Mouse (Mus musculus) midbrain, embryonic 11.5 days (tissue): ENCODE measurements around the gene Arxes1. TPM values are rescaled to one million over a fixed set of nuclear protein-coding genes. Genes with fewer than 3 reads are reported as not detected.
"Not testable (repeated sequence)": the region's sequence is repeated elsewhere in the genome, so short reads cannot be mapped to it uniquely, and the experiment has no call there.

Source experiments
- ATAC-seq: fragments of 200-750 bp; cut with Nextera tagmentation; 2 replicates; pipeline ENCODE4 v1.8.0; 2017; ENCODE audit warnings: moderate TSS enrichment, moderate library complexity; ENCODE audit not compliant: low FRiP score
- DNase-seq: peaks from one replicate; pipeline ENCODE4 v3.0.0; 2015; ENCODE audit warnings: low spot score; ENCODE audit errors: missing footprints
- H3K27ac ChIP-seq: fragments of 300-500 bp; sonication (generic); 2 replicates; pipeline ENCODE4 v1.5.1; 2014; ENCODE audit warnings: low read depth, low read length
- H3K27me3 ChIP-seq: fragments of 300-500 bp; sonication (generic); 2 replicates; pipeline ENCODE4 v1.6.1; 2014; ENCODE audit warnings: mild to moderate bottlenecking, low read length, moderate library complexity, mixed read lengths; ENCODE audit not compliant: control insufficient read depth, insufficient read depth
- H3K36me3 ChIP-seq: fragments of 300-500 bp; sonication (generic); 2 replicates; pipeline ENCODE4 v1.6.1; 2014; ENCODE audit warnings: mild to moderate bottlenecking, low read length, moderate library complexity, mixed read lengths; ENCODE audit not compliant: control insufficient read depth, insufficient read depth
- H3K4me1 ChIP-seq: fragments of 300-500 bp; sonication (generic); 2 replicates; pipeline ENCODE4 v1.6.1; 2014; ENCODE audit warnings: low read length; ENCODE audit not compliant: control insufficient read depth, insufficient read depth
- H3K4me2 ChIP-seq: fragments of 300-500 bp; sonication (generic); 2 replicates; pipeline ENCODE4 v1.6.1; 2014; ENCODE audit warnings: mild to moderate bottlenecking, moderate library complexity
- H3K4me3 ChIP-seq: fragments of 300-500 bp; sonication (generic); 2 replicates; pipeline ENCODE4 v1.5.1; 2014; ENCODE audit warnings: low read depth, low read length
- H3K9ac ChIP-seq: fragments of 300-500 bp; sonication (generic); 2 replicates; pipeline ENCODE4 v1.6.1; 2014; ENCODE audit warnings: low read length
- H3K9me3 ChIP-seq: fragments of 300-500 bp; sonication (generic); 2 replicates; pipeline ENCODE4 v1.6.1; 2016; ENCODE audit warnings: low read length; ENCODE audit not compliant: control insufficient read depth
- WGBS: fragments of 180-500 bp; shearing (Covaris S2); extraction: QIAGEN DNeasy Blood & Tissue Kit; methylation state at CpG from one replicate; pipeline ENCODE4 v1.1.7; 2014; 5-methylcytosine and 5-hydroxymethylcytosine counted together
- polyA plus RNA-seq: library from polyadenylated mRNA; unstranded; fragments of >200 nt; fragmentation: Nextera tagmentation; extraction: Ambion mirVana; gene quantifications from 2 replicates; pipeline ENCODE4 v1.2.1, GENCODE M21; 2014

Arxes1 gene
- polyA plus RNA-seq, result 50.2 and 51.4 TPM in 2 replicates

DNA sequence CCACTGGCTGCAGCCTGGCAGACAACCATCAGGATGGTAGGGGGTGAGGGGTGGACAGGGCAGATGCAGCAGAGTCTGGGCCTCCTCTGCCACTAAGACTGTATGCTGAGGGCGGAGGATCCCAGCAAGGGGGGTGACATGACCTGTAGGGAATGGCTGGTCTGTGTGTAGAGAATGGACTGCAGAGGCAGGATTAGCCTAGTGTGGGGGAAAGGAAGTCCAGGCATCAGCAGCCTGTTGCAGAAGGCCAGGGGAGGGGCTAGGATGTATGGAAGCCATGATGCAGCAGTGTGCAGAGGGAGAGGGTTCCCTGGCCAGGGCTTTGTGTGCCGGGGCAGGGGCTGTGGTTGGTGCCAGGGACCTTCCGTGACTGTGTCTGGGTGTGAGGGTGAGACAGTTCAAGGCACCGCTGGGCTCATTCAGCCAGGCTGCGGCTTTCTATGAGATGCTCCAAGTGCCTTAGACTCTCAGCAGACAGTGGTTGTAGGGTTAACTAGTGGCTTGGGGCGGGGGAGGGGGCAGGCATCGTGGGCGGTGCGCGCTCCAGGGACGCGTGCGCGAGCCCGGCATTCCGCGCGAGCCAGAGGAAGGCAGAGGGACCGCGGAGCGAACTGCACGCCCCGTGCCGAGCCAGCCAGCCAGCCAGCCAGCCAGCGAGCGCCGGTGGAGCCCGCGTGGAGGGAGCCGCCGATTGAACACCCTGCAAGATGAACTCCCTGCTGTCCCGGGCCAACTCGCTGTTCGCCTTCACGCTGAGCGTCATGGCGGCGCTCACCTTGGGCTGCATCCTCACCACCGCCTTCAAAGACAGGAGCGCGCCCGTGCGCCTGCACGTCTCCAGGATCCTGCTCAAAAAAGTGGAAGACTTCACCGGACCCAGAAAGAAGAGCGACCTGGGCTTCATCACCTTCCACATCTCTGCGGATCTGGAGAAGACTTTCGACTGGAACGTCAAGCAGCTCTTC is at the start of gene Arxes1:
TSS of gene Arxes1 (plus strand) at position 569 of the 965 bp plus-strand sequence.
- ATAC-seq (peak; percentile 95), DNase-seq (peak; percentile 84)
- peak within 1 kb of the TSS; percentile 36 for H3K4me2 ChIP-seq
- H3K27ac ChIP-seq, H3K9ac ChIP-seq, H3K36me3 ChIP-seq, H3K27me3 ChIP-seq, H3K4me1 ChIP-seq, H3K9me3 ChIP-seq: not testable (repeated sequence)
- 22% methylated on average over 15 of the region's 49 CpGs for WGBS
- H3K4me3 ChIP-seq, result peak within 1 kb of the TSS; percentile 13; the same call in 1 of the 2 replicates

- Histone ChIP-seq H3K9ac (no peak overlapping the region), H3K4me2 (no peak overlapping the region), H3K9me3 (no peaks in the 10 kb centered on the region), H3K4me3 (no peak overlapping the region), H3K4me1 (no peaks in the 10 kb centered on the region; the same call in 1 of the 2 replicates), H3K27me3 (no peaks in the 10 kb centered on the region), H3K27ac (peak overlapping the region; percentile 16; the same call in 1 of the 2 replicates), H3K36me3 (no peaks in the 10 kb centered on the region)
- WGBS, result 55% methylated on average over 6 of the region's 6 CpGs
- ATAC-seq (peak; percentile 52; the same call in 1 of the 2 replicates), DNase-seq (no peak)
Observed at GRCm38 (mm10) chrX:135984539-135985260, 48.5 kb upstream of the Arxes1 start.

GRCm38 (mm10) chrX:135986267-135986666 is 46.9 kb upstream of the Arxes1 start:
- 85% methylated on average over 3 of the region's 3 CpGs for whole genome bisulfite sequencing
- ATAC-seq (no peak), DNase-seq (no peak)
- Histone ChIP-seq H3K27me3 (no peaks in the 10 kb centered on the region), H3K36me3 (no peaks in the 10 kb centered on the region), H3K4me3 (no peak overlapping the region), H3K4me1 (no peaks in the 10 kb centered on the region; the same call in 1 of the 2 replicates), H3K4me2 (no peak overlapping the region), H3K27ac (no peak overlapping the region), H3K9ac (no peak overlapping the region), H3K9me3 (no peaks in the 10 kb centered on the region)

DNA sequence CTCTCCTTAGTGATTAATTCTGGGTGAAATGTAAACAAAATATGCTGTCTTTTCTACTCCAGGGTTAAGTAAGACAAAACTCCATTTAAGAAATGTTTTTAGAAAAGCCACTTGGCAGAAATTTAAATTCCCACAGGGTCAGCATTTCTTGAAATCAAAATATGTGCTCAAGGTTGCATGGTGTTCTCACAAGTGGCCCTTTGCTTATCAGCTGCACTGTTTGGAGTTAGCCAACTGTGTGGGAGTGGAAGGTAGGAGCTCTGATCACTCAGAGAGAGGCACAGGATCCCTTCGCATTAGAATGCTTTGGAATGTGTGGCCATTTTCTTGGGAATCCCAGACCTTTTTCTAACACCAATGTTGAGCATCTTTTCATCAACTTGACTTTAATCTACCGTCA is 42.5 kb upstream of the Arxes1 start:
- Histone ChIP-seq H3K27ac (no peak overlapping the region), H3K4me2 (no peak overlapping the region), H3K9me3 (no peaks in the 10 kb centered on the region), H3K4me3 (no peak overlapping the region), H3K9ac (no peak overlapping the region), H3K36me3 (no peaks in the 10 kb centered on the region), H3K4me1 (no peaks in the 10 kb centered on the region), H3K27me3 (no peaks in the 10 kb centered on the region)
- ATAC-seq (no peak), DNase-seq (no peak)
- 87% methylated on average over 2 of the region's 2 CpGs for WGBS

DNA sequence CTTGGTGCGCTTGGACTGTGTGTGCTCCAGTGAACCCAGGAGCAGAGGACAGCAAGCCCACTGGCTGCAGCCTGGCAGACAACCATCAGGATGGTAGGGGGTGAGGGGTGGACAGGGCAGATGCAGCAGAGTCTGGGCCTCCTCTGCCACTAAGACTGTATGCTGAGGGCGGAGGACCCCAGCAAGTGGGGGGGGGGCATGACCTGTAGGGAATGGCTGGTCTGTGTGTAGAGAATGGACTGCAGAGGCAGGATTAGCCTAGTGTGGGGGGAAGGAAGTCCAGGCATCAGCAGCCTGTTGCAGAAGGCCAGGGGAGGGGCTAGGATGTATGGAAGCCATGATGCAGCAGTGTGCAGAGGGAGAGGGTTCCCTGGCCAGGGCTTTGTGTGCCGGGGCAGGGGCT is 40.0 kb upstream of the Arxes1 start:
- not testable (repeated sequence) for H3K4me3 ChIP-seq, H3K27ac ChIP-seq, H3K4me2 ChIP-seq, H3K9ac ChIP-seq, H3K36me3 ChIP-seq, H3K4me1 ChIP-seq, H3K27me3 ChIP-seq, H3K9me3 ChIP-seq
- ATAC-seq (peak; percentile 95), DNase-seq (peak; percentile 88)
- WGBS, result 25% methylated on average over 2 of the region's 3 CpGs

- peak; percentile 94 for ATAC-seq
- Histone ChIP-seq H3K4me2 (peak within 1 kb of the TSS; percentile 35), H3K4me3 (peak within 1 kb of the TSS; percentile 24)
- H3K4me1 ChIP-seq, H3K9ac ChIP-seq, H3K36me3 ChIP-seq, H3K27me3 ChIP-seq, H3K27ac ChIP-seq, H3K9me3 ChIP-seq, DNase-seq: not testable (repeated sequence)
- 13% methylated on average over 6 of the region's 39 CpGs for WGBS
Observed at GRCm38 (mm10) chrX:135993664-135994119, 39.5 kb upstream of the Arxes1 start, which contains the start of gene Arxes2. Arxes2 (plus strand) TSS chrX:135993824.

DNA sequence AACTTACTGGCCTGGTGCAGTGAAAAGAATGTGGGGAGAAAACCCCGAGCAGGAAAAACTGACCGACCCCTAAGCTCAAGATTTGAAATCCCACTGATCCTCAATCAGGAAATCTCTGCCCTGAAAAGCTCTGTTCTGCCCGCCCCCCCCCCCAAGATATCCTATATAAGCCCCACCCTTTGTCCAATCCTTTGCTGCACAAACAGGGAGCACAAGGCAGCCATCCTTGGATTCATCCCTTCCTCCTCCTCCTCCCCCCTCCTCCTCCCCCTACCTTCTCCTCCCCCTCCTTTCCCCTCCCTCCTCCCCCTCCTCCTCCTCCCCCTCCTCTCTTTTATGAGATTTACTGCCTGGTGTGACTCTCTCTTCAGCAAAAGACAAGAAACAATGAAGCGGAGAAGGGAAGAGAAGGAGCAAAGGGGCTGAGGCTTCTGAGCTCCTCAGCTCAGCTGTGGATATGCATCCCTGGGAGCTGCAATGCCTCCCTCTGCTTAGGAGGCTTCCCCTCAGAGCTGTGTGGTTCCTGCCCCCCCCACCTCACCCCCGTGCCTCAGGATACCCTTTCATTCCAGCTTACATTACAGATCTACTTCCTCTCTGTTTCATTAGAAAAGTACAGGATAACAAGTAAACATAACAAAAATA is 25.8 kb upstream of the Arxes1 start:
- Histone ChIP-seq H3K9ac (no peak overlapping the region), H3K4me3 (no peak overlapping the region), H3K4me1 (no peaks in the 10 kb centered on the region), H3K27me3 (no peaks in the 10 kb centered on the region), H3K4me2 (no peak overlapping the region), H3K27ac (no peak overlapping the region), H3K36me3 (no peaks in the 10 kb centered on the region), H3K9me3 (no peaks in the 10 kb centered on the region)
- 30% methylated on average over 5 of the region's 5 CpGs for WGBS
- DNase-seq (no peak), ATAC-seq (peak; percentile 74)

GRCm38 (mm10) chrX:136014392-136014791 is 18.8 kb upstream of the Arxes1 start:
- H3K9ac ChIP-seq, result no peak overlapping the region
- no peak overlapping the region for H3K4me2 ChIP-seq
- H3K4me3 ChIP-seq, result no peak overlapping the region
- no peak overlapping the region for H3K27ac ChIP-seq
- WGBS, result 27% methylated on average over 2 of the region's 2 CpGs
- H3K4me1 ChIP-seq, result no peaks in the 10 kb centered on the region
- H3K36me3 ChIP-seq, result no peaks in the 10 kb centered on the region
- no peaks in the 10 kb centered on the region for H3K9me3 ChIP-seq
- no peak for DNase-seq
- ATAC-seq, result no peak
- H3K27me3 ChIP-seq, result no peaks in the 10 kb centered on the region
